Mouse (Mus musculus): ENCODE results near the gene Phlda3.

The Phlda3 gene

DNA sequence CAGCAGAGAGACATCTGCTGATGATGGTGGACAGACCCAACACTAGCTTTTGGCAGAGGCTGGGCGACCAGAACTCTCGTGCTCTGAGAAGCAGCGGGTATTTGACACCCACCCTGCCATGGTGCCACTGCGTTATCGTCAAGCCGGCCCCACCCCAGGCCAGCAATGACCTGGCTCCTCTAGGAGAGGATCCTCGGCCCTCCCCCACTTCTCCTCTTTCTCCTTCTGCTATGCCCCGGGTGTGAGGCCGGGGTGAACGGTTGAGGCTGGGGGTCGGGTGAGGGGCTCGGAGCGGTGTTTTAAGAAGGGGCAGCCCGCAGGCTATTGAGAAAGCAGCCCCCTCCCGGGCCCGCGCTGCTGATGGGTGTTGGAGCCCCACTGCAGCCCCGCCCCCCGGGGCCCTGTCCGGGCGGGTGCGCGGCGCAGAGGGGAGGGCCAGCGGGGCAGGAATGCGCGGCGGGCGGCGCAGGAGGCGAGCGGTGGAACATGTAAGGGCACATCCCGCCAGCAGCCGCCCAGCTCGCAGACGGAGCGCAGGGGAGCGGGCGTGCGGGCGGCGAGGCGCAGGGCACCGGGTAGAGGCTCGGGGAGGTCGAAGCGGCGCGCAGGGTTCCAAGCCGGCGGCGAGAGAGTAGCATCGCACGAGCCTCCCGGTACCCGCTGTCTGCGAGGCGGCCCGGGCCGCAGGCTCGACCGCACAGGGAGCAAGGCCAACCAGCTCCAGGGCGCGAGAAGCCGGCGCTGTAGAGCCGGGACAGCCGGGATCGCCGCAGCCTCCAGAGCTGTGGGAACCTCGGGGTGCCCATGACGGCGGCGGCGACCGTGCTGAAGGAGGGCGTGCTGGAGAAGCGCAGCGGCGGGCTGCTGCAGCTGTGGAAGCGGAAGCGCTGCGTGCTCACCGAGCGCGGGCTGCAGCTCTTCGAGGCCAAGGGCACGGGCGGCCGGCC lies at the start of gene Phlda3:
Gene Phlda3 (plus strand): TSS at position 475 of the 947 bp plus-strand sequence.
- DNase-seq (ENCODE audit: low spot score) = peak; percentile 85

DNA sequence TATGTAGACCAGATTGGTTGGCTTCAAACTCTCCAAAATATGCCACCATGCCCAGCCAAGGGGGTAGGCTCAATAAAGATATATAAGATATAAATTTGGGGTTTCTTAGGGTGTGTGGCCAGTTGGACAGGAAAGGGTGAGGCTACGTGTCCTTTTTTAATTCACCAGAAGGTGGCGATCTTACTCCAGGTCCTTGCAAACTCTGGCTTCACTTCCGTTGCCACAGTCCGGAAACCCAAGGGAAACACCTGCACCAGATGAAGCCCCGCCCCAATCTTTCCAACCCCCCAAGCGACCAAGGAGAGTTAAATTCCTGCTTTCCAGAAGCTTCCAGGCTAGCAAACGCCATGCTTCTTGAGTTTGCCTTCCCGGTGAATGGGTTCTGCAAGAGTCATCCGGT lies 46.4 kb upstream of the Phlda3 start:
- peak; percentile 78 for DNase-seq (ENCODE audit: low spot score)

DNA sequence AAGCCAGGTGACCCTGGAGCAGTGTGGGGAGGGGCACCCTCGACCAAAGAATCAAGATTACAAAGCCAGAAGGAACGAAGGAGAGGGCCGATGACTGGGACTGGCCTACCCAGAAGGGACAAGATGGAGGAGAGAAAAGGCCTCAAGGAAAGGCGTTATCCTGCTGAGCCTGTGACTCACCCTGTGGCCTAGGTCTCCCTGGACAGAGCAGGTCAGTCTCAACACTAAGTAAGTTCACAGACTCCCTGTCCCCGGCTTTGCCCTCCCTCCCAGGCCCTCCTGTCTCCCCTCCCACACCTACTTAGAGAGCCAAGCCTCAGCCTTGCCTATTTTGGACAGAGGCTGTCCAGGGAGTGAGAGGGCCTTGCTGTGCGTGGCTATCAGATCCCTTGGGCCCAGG lies 45.9 kb upstream of the Phlda3 start, which contains the start of gene Csrp1:
Gene Csrp1 (plus strand): TSS at position 79 of the 400 bp plus-strand sequence.
- no peak for DNase-seq (ENCODE audit: low spot score)

DNA sequence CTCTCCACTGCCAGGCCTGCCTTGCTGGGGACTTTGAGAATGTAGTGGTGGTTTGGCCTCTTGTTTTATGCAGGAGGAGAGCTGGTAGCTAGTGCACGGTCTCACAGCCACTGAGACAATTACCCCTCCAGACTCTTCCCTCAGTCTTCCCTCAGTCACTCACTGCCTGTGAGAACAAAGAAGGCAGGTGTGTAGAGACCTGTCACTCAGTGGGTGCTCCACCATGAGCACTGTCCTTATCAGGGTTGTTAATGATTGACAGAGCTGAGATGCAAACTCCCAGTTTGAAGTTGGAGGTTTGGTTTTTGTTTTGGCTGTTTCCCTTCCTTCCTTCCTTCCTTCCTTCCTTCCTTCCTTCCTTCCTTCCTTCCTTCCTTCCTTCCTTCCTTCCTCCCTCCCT lies 42.9 kb upstream of the Phlda3 start:
- no peak for DNase-seq (ENCODE audit: low spot score)

- DNase-seq (ENCODE audit: low spot score) = no peak
These were observed 41.8 kb upstream of the Phlda3 start for GRCm38 (mm10) chr1:135724134-135724533.

DNA sequence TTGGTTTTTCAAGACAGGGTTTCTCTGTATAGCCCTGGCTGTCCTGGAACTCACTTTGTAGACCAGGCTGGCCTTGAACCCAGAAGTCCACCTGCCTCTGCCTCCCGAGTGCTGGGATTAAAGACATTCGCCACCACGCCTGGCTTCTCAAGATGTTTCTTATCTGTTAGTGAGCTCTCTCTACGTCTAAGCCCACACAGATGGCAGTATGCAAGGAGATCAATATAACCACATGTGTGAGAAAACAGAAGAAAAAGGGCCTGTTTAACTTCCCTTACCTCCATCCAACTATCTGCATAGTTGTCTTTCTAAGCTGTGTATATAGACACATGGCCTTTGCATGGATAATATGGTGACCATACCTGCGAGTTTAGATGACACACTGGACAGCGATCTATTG lies 40.6 kb upstream of the Phlda3 start:
- no peak for DNase-seq (ENCODE audit: low spot score)

GRCm38 (mm10) chr1:135725936-135726335 lies 40.0 kb upstream of the Phlda3 start:
- peak; percentile 39 for DNase-seq (ENCODE audit: low spot score)

GRCm38 (mm10) chr1:135728631-135729366 lies 37.1 kb upstream of the Phlda3 start:
- peak; percentile 87 for DNase-seq (ENCODE audit: low spot score)

DNA sequence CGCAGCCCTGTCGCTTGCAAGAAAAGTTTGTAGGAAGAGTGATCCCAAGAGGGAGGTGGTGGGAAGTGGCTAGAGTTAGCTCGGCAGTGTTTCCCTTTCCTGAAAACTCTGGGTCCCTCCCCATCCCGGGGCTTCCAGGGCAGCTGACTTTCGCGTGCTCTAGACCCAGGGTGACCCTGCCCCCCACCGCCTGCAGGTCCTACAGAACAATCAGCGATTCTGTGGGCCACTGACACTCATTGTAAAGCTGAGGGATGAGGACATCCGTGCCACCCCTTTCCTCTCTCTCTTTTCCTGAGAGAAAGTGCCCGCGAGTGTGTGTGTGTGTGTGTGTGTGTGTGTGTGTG lies 36.6 kb upstream of the Phlda3 start:
- DNase-seq (ENCODE audit: low spot score) = no peak

GRCm38 (mm10) chr1:135729821-135730220 lies 36.1 kb upstream of the Phlda3 start:
- no peak for DNase-seq (ENCODE audit: low spot score)

- DNase-seq (ENCODE audit: low spot score) = no peak
These were observed 35.6 kb upstream of the Phlda3 start for GRCm38 (mm10) chr1:135730296-135730695.

DNA sequence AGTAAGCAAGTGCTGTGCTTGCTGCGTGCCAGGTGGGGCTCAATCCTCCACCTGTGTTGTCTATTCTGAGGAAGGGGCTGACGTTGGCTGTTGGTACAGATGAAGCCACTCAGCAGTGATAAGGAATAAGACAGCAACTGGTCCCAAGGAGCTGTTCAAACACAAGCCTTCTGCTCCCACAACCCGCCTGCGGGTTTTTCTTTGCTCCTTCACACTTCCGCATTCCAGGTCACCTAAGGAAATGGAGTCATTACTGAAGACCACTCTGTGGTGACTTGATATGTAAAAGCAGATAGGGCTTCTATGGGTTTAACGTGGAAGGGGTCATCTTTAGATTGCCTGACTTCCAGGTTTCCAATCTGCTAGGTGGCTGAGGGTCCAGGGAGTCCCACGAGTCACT lies 34.5 kb upstream of the Phlda3 start:
- no peak for DNase-seq (ENCODE audit: low spot score)

DNA sequence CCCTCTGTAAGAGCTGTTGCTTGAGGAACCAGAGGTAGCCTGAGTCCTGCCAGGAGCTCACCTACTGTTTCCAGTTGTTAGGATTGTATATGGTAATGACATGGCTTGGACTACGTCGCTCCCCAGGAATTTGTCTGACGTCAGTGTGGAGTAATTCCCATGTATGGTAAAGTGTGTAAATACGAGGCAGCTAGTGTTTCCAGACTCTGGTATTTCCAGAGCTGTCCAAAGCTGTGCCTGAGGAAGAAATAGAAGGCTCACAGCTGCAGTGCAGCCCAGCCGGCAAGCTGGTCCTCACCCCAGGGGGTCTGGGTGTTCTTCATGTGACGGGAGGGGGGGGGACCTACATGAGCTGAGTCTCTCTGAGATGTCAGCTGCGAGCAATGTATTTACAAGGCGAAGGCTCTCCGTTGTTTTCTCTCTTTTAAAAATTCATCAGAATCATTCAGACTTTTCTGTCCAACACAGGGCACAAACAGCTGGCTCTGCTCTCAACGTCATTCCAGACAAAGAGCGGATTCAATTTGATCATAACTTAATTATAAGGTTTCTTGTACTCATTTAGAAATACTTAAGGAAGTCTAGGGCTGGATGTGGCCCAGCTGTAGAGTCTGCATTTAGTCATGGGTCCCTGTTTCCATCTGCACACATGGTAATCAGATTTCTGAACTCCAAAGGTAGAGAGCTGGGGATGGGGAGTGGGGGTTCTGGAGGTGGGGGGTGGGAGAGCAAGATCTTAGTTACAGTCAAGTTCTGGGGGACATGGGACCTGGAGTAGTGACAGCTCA lies 33.8 kb upstream of the Phlda3 start:
- DNase-seq (ENCODE audit: low spot score) = peak; percentile 76

DNA sequence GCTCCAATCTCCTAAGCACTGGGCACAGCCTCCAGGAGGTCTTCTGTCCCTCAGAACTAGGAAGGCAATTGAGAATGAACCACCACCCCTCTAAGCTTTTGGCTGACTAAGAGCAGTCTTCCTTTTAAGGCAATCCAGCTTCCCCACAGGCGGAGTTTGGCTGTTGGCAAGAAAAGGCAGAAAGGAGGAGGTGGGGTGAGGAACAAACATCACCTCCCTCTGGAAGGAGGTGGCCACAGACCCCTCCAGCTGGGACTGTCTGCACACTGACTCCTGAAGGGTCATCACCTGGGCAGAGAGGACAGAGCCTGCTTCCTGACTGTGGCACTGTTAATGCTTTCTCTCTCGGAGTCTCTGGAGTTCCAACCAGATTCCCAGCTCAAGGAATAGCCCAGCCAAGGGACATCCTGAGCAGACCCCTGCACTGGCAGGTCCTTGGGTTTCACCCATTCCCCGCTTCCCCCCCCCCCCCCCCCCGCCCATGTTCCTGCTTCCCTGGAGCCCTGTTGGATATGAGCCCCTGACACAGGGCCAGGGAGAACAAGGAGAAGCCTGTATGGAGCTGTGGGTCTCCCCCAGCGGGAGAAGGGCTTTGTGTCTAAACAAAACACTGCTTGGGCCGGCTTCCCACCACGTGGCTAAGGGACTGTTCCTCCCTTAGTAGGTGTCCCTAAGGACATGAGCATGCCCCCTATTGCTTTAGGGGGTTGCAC lies 31.5 kb upstream of the Phlda3 start:
- DNase-seq (ENCODE audit: low spot score) = no peak

DNA sequence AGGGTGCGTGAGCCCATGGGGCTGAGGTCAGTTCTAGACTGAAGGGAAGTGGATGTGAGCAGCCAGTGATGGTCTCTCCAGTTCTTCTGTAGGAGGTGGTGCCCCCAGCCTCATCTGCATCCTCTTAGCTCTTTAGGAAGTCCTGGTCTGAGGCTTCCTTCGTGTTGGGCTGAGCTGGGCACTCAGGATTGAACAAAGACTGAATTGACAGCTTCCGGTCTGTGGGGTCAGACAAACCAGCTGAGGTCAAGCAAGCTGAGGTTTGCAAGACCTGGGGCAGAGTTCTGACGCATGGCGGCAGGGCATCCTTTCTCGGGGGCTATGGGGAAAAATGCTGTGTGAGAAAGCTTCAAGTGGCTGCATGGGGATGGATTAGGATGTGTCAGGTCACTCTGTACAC lies 30.5 kb upstream of the Phlda3 start:
- no peak for DNase-seq (ENCODE audit: low spot score)

GRCm38 (mm10) chr1:135744987-135745386 lies 20.9 kb upstream of the Phlda3 start:
- no peak for DNase-seq (ENCODE audit: low spot score)

DNA sequence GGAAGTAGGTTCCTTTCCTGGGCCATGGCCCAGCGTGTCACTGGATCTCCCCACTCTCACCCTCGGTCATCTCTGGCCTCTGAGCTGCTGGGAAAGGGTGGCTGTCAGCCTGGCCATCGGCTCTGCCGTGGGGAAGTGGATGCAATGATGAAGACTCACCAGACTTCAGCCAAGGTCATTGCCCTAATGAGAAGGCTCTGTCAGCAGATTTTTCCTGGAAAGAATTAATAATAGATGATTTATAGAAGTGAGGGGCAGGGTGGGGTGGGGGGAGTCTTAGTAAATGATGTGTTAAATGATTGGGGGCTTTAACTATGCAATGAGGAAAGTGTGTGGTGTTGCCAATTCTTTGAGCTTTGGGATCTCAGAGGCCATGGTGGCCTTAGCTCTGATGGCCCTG lies 19.7 kb upstream of the Phlda3 start:
- no peak for DNase-seq (ENCODE audit: low spot score)

GRCm38 (mm10) chr1:135752737-135753348 lies 13.1 kb upstream of the Phlda3 start:
- DNase-seq (ENCODE audit: low spot score) = peak; percentile 94

DNA sequence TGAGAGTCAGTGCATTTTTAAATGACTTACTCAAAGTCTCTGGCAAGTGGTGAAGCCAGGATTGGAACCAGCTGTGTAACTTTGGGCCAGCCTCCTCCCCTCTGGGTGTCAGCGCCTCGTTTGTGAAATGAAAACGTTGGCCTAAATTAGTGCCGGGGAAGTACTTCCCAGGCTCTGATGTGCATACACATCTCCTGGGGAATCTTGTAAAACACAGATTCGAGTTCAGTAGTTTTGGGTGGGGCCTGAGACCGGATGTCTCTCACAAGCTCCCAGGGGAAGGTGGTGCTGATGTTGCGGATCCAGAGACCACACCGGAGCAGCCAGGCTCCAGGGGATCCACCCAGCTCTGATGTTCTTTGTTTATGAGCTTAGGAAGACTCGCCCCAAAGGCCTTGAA lies 10.6 kb upstream of the Phlda3 start:
- DNase-seq (ENCODE audit: low spot score) = no peak

GRCm38 (mm10) chr1:135755913-135756312 lies 10.0 kb upstream of the Phlda3 start:
- no peak for DNase-seq (ENCODE audit: low spot score)

DNA sequence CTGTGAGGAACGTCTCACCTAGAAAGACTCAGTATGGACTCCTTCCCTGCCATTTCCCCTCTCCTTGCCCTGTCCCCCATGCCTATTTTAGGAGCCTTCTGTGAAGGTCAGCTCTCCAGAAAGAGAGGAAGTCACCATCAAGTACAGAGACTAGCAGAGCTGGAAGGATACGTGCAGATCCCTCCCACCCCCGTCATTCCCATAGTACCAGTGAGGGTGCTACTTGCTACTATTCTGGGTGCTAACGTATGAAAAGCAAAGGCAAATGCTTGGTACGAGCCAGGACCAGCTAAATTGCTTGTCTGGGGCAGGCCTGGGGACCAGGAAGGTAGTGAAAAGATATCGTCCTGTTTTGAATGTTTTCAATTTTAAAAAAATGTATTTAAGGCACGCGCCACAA lies 8.6 kb upstream of the Phlda3 start:
- DNase-seq (ENCODE audit: low spot score) = no peak
